Mouse (Mus musculus) cortical plate, adult 2 months (tissue): ENCODE measurements around the gene Ndufb8.
A peak's percentile ranks its signal among the peaks of the same experiment; 100 is the strongest.

Source experiments
- CTCF ChIP-seq: fragments of 200-500 bp; IDR thresholded peaks from 2 replicates; pipeline ENCODE4 v1.5.1; 2011; ENCODE audit warnings: mild to moderate bottlenecking, control low read depth, low read length; ENCODE audit not compliant: insufficient read depth; ENCODE audit errors: extremely low read depth
- POLR2A ChIP-seq: fragments of 200-500 bp; IDR thresholded peaks from 2 replicates; pipeline ENCODE4 v1.6.1; 2011; ENCODE audit warnings: mild to moderate bottlenecking, low read length, control low read depth; ENCODE audit not compliant: insufficient read depth; ENCODE audit errors: extremely low read depth

DNA sequence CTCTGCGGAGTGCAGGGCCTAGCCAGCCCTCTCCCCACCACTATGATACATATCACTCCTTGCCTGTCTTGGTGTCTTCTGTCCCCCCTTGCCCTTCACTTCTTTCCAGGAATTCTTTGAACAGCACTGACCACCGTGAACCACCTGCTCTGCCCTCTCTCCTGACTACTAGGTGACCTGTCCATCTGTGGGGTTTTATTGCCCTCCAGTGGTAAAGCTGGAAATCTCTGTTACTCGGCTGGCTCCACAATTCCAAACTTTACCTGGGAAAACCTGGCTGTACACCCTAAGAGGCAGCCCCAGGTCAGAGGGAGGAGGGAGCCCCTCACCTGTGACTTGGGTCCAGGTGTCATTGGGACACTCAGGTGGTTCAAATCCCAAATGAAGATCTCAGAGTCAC lies 19.9 kb downstream of the Ndufb8 start:
- TF ChIP-seq CTCF: peak; percentile 63
- no peak for TF ChIP-seq POLR2A
